Mouse (Mus musculus) ES-E14 (cell line): ENCODE results near the gene Mpp1. TPM values are rescaled to one million over a fixed set of nuclear protein-coding genes. Genes with fewer than 3 reads are reported as not detected.

Experiments used
- DNase-seq: peaks from one replicate; pipeline ENCODE4 v3.0.0-alpha.2; 2013; ENCODE audit warnings: low read depth, low spot score
- H3K27ac ChIP-seq: 2 replicates; pipeline ENCODE4 v1.5.1; 2012; ENCODE audit warnings: low read depth, mild to moderate bottlenecking, low read length, moderate library complexity, mixed read lengths; ENCODE audit not compliant: poor library complexity, insufficient read depth, severe bottlenecking
- H3K36me3 ChIP-seq: 2 replicates; pipeline ENCODE4 v1.6.1; 2012; ENCODE audit warnings: mild to moderate bottlenecking, low read length, moderate library complexity, mixed read lengths; ENCODE audit not compliant: control insufficient read depth, poor library complexity, insufficient read depth, severe bottlenecking
- H3K4me1 ChIP-seq, 2 experiments: fragments of 150-350 bp in 1 of 2; sonication (generic) in 1 of 2; 2 replicates each; pipeline ENCODE4 v1.6.1; 2012; ENCODE audit warnings: low read length in 2 of 2, mild to moderate bottlenecking in 1 of 2, mixed read lengths in 1 of 2; ENCODE audit not compliant: control insufficient read depth in 2 of 2, insufficient read depth in 2 of 2, poor library complexity in 1 of 2
- H3K4me3 ChIP-seq, 2 experiments: fragments of 150-350 bp in 1 of 2; sonication (generic) in 1 of 2; 2 replicates each; pipeline ENCODE4 v1.5.1; 2012; ENCODE audit warnings: low read length in 2 of 2, low read depth in 1 of 2, mild to moderate bottlenecking in 1 of 2, mixed read lengths in 1 of 2; ENCODE audit not compliant: insufficient read depth in 1 of 2, poor library complexity in 1 of 2, severe bottlenecking in 1 of 2
- H3K9ac ChIP-seq: 2 replicates; pipeline ENCODE4 v1.6.1; 2012; ENCODE audit warnings: low read depth, mild to moderate bottlenecking, low read length, mixed read lengths; ENCODE audit not compliant: poor library complexity, insufficient read depth, severe bottlenecking
- H3K9me3 ChIP-seq: fragments of 150-350 bp; sonication (generic); 2 replicates; pipeline ENCODE4 v1.6.1; 2012; ENCODE audit warnings: low read depth, mild to moderate bottlenecking, low read length; ENCODE audit not compliant: control insufficient read depth, insufficient read depth
- CHD2 ChIP-seq: IDR thresholded peaks from 2 replicates; pipeline ENCODE4 v1.6.1; 2014; ENCODE audit warnings: mild to moderate bottlenecking, low read depth, low read length, inconsistent platforms
- HCFC1 ChIP-seq: IDR thresholded peaks from 2 replicates; pipeline ENCODE4 v1.6.1; 2012; ENCODE audit warnings: low read length, inconsistent platforms, borderline replicate concordance; ENCODE audit not compliant: insufficient read depth
- MAFK ChIP-seq: IDR thresholded peaks from 2 replicates; pipeline ENCODE4 v1.6.1; 2014; ENCODE audit warnings: mild to moderate bottlenecking, low read depth, low read length, inconsistent platforms; ENCODE audit not compliant: insufficient read depth
- ZC3H11A ChIP-seq: IDR thresholded peaks from 2 replicates; pipeline ENCODE4 v1.6.1; 2012; ENCODE audit warnings: low read depth, mild to moderate bottlenecking, inconsistent platforms, low read length, borderline replicate concordance
- ZNF384 ChIP-seq: IDR thresholded peaks from 2 replicates; pipeline ENCODE4 v1.6.1; 2012; ENCODE audit warnings: low read depth, low read length, inconsistent platforms
- in situ Hi-C, 2 experiments: fragments of 600-800 bp; cut with MboI; formaldehyde crosslinking; loops; one replicate each; pipeline ENCODE4 v1.15.1; 2025; ENCODE audit warnings: low sequenced_read_pairs in 2 of 2, inconsistent platforms in 1 of 2; ENCODE audit not compliant: unreplicated experiment in 2 of 2
- total RNA-seq: library from RNA; depleted of rRNA; stranded (reverse); fragments of 300-350 nt; gene quantifications from 2 replicates; pipeline ENCODE4 v1.2.3, GENCODE M21; 2012

The Mpp1 gene
- total RNA-seq, 1 experiment: 25.1 TPM

- H3K9ac ChIP-seq: no peak overlapping the region
- TF ChIP-seq CHD2 (no peak), ZC3H11A (no peak), MAFK (no peak), ZNF384 (no peak), HCFC1 (no peak)
- no peak for DNase-seq
- H3K27ac ChIP-seq: no peak overlapping the region
- no peaks in the 10 kb centered on the region for H3K4me1 ChIP-seq
- no peaks in the 10 kb centered on the region for H3K36me3 ChIP-seq
- no peak overlapping the region for H3K4me3 ChIP-seq
- in situ Hi-C loops: no loop called here
- H3K9me3 ChIP-seq: no peaks in the 10 kb centered on the region
These were observed 15.3 kb downstream of the Mpp1 start for GRCm38 (mm10) chrX:75115550-75115949.

DNA sequence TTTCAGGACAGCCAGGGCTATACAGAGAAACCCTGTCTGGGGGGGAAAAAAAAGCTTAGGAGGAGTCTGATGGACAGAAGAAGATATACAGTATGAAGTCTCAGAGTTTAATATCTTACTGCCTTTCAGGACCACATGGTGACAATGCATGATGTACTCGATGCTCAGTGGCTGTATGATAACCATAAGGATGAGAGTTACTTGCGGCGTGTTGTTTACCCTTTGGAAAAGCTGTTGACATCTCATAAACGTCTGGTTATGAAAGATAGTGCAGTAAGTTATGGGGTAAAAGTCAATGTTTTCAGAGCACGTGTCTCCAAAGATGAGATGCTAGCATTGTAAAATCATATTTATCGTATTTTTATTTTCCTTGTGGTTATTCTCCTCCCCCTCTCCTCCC, 28.5 kb downstream of the Mpp1 start:
- Histone ChIP-seq H3K9ac (no peak overlapping the region), H3K27ac (no peak overlapping the region), H3K4me3 (no peak overlapping the region), H3K36me3 (peaks cover 35% of the 10 kb centered on the region), H3K9me3 (no peaks in the 10 kb centered on the region), H3K4me1 (no peaks in the 10 kb centered on the region)
- no peak for DNase-seq
- no peak for TF ChIP-seq ZNF384
- TF ChIP-seq HCFC1: no peak
- no peak for TF ChIP-seq CHD2
- TF ChIP-seq MAFK: no peak
- no peak for TF ChIP-seq ZC3H11A
- in situ Hi-C loops: no loop called here

GRCm38 (mm10) chrX:75098799-75099198, 32.0 kb downstream of the Mpp1 start:
- Histone ChIP-seq H3K9me3 (no peaks in the 10 kb centered on the region), H3K27ac (no peak overlapping the region), H3K9ac (peak overlapping the region; percentile 5; the same call in 1 of the 2 replicates), H3K36me3 (peaks cover 18% of the 10 kb centered on the region), H3K4me3 (peak overlapping the region in 1 of 2 experiments; percentile 43; a peak in 2 of 4 replicates), H3K4me1 (no peaks in the 10 kb centered on the region)
- no peak for DNase-seq
- in situ Hi-C loops: no loop called here
- TF ChIP-seq ZC3H11A (no peak), ZNF384 (no peak), CHD2 (no peak), MAFK (no peak), HCFC1 (no peak)

- in situ Hi-C loops: no loop called here
- Histone ChIP-seq H3K9ac (peak overlapping the region; percentile 100), H3K4me1 (no peaks in the 10 kb centered on the region), H3K9me3 (no peaks in the 10 kb centered on the region), H3K36me3 (peaks cover 13% of the 10 kb centered on the region), H3K4me3 (peak overlapping the region; percentile 83 to 99), H3K27ac (peak overlapping the region; percentile 88)
- TF ChIP-seq CHD2 (no peak), HCFC1 (no peak), ZC3H11A (no peak)
- no peak for DNase-seq
These were observed 34.5 kb downstream of the Mpp1 start for GRCm38 (mm10) chrX:75096163-75096770.
